Mouse (Mus musculus) kidney, embryonic 14.5 days (tissue): ENCODE results near the gene Sptb. TPM values are rescaled to one million over a fixed set of nuclear protein-coding genes. Genes with fewer than 3 reads are reported as not detected.
A peak's percentile ranks its signal among the peaks of the same experiment; 100 is the strongest.

Experiments
- ATAC-seq: fragments of 200-750 bp; cut with Nextera tagmentation; 2 replicates; pipeline ENCODE4 v1.8.0; 2017; ENCODE audit warnings: moderate number of reproducible peaks, mild to moderate bottlenecking, moderate TSS enrichment, moderate library complexity; ENCODE audit not compliant: low FRiP score, low TSS enrichment
- H3K27ac ChIP-seq: fragments of 300-500 bp; sonication (generic); 2 replicates; pipeline ENCODE4 v1.5.1; 2014; ENCODE audit warnings: low read depth, mild to moderate bottlenecking, low read length, moderate library complexity, mixed read lengths
- H3K27me3 ChIP-seq: fragments of 300-500 bp; sonication (generic); 2 replicates; pipeline ENCODE4 v1.6.1; 2014; ENCODE audit warnings: mild to moderate bottlenecking, low read length; ENCODE audit not compliant: control insufficient read depth, insufficient read depth
- H3K36me3 ChIP-seq: fragments of 300-500 bp; sonication (generic); 2 replicates; pipeline ENCODE4 v1.6.1; 2014; ENCODE audit warnings: low read length, mixed read lengths; ENCODE audit not compliant: control insufficient read depth, insufficient read depth
- H3K4me1 ChIP-seq: fragments of 300-500 bp; sonication (generic); 2 replicates; pipeline ENCODE4 v1.6.1; 2014; ENCODE audit warnings: low read length, mixed read lengths; ENCODE audit not compliant: control insufficient read depth, insufficient read depth
- H3K4me2 ChIP-seq: fragments of 300-500 bp; sonication (generic); replicated peaks from 2 replicates; pipeline ENCODE4 v1.6.1; 2014; ENCODE audit warnings: low read depth, mild to moderate bottlenecking, low read length
- H3K4me3 ChIP-seq: fragments of 300-500 bp; sonication (generic); 2 replicates; pipeline ENCODE4 v1.5.1; 2014; ENCODE audit warnings: mild to moderate bottlenecking, low read length
- H3K9ac ChIP-seq: fragments of 300-500 bp; sonication (generic); 2 replicates; pipeline ENCODE4 v1.6.1; 2014; ENCODE audit warnings: low read depth, mild to moderate bottlenecking, low read length, moderate library complexity
- H3K9me3 ChIP-seq: fragments of 300-500 bp; sonication (generic); 2 replicates; pipeline ENCODE4 v1.6.1; 2016; ENCODE audit warnings: low read length; ENCODE audit not compliant: control insufficient read depth
- WGBS: fragments of 180-500 bp; shearing (Covaris S2); extraction: QIAGEN DNeasy Blood & Tissue Kit; methylation state at CpG from one replicate; pipeline ENCODE4 v1.1.7; 2014; 5-methylcytosine and 5-hydroxymethylcytosine counted together
- polyA plus RNA-seq: library from polyadenylated mRNA; unstranded; fragments of >200 nt; fragmentation: Nextera tagmentation; extraction: Ambion mirVana; gene quantifications from 2 replicates; pipeline ENCODE4 v1.2.1, GENCODE M21; 2014

Gene Sptb
- polyA plus RNA-seq, 1 experiment from 2014 or later: 1.0 TPM

GRCm38 (mm10) chr12:76540701-76541221 lies 169.6 kb downstream of the Sptb start:
- Histone ChIP-seq H3K36me3 (no peaks in the 10 kb centered on the region), H3K27me3 (no peaks in the 10 kb centered on the region), H3K9me3 (no peaks in the 10 kb centered on the region), H3K9ac (no peak overlapping the region), H3K27ac (no peak overlapping the region), H3K4me1 (peaks cover 15% of the 10 kb centered on the region), H3K4me3 (no peak overlapping the region), H3K4me2 (no peak overlapping the region)
- WGBS: 80% methylated on average over 10 of the region's 10 CpGs
- ATAC-seq: no peak

GRCm38 (mm10) chr12:76540169-76540568 lies 170.2 kb downstream of the Sptb start:
- H3K4me1 ChIP-seq: peaks cover 16% of the 10 kb centered on the region

GRCm38 (mm10) chr12:76537434-76537833 lies 172.9 kb downstream of the Sptb start:
- no peak for ATAC-seq
- Histone ChIP-seq H3K4me1 (peaks cover 22% of the 10 kb centered on the region), H3K9me3 (no peaks in the 10 kb centered on the region), H3K4me3 (no peak overlapping the region), H3K4me2 (no peak overlapping the region), H3K36me3 (no peaks in the 10 kb centered on the region), H3K9ac (no peak overlapping the region), H3K27me3 (no peaks in the 10 kb centered on the region), H3K27ac (no peak overlapping the region)
- WGBS: 83% methylated on average over 8 of the region's 8 CpGs

More at GRCm38 (mm10) chr12:76540169-76540568, 170.2 kb downstream of the Sptb start:
- H3K4me3 ChIP-seq: no peak overlapping the region
- no peaks in the 10 kb centered on the region for H3K27me3 ChIP-seq
- 93% methylated on average over 3 of the region's 3 CpGs for WGBS
- H3K36me3 ChIP-seq: no peaks in the 10 kb centered on the region
- no peak overlapping the region for H3K9ac ChIP-seq
- no peak overlapping the region for H3K4me2 ChIP-seq
- H3K27ac ChIP-seq: no peak overlapping the region
- ATAC-seq: no peak
- H3K9me3 ChIP-seq: no peaks in the 10 kb centered on the region

DNA sequence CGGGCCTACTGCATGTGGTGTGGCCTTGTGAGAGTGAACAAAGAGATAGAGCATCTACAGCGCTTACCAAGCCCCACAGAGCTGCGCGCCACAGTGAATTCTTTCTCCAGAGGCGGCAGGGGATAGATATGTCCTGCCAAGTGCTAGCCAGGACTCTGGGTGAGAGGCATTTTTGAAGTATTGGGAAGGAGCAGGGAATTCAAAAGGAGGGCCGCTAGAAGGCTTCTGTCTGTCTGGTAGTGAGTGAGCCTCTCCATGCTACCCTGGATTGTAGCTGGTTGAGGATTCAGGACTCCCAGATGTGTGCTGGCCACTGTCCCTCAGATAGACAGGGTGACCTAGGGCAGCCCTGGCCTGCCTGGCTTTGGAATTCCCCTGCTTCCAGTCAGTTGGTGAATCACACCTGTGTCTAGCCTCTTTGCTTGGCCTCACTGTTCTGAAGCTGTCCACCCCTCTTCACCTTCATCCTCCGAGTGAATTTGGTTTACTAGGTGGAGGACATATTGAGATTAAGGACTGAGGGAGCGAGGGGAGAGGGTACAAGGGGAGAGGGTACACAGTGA lies 173.7 kb downstream of the Sptb start:
- Histone ChIP-seq H3K4me2 (no peak overlapping the region), H3K27ac (no peak overlapping the region), H3K27me3 (no peaks in the 10 kb centered on the region), H3K36me3 (no peaks in the 10 kb centered on the region), H3K4me1 (peaks cover 23% of the 10 kb centered on the region), H3K9ac (no peak overlapping the region), H3K9me3 (no peaks in the 10 kb centered on the region), H3K4me3 (no peak overlapping the region)
- WGBS: 87% methylated on average over 8 of the region's 8 CpGs
- ATAC-seq: no peak

- peak overlapping the region; percentile 91 for H3K4me2 ChIP-seq
- 21% methylated on average over 9 of the region's 9 CpGs for WGBS
- H3K27ac ChIP-seq: no peak overlapping the region
- no peaks in the 10 kb centered on the region for H3K9me3 ChIP-seq
- H3K4me1 ChIP-seq: peaks cover 18% of the 10 kb centered on the region
- H3K36me3 ChIP-seq: no peaks in the 10 kb centered on the region
- H3K27me3 ChIP-seq: no peaks in the 10 kb centered on the region
- peak overlapping the region; percentile 87; the same call in 1 of the 2 replicates for H3K9ac ChIP-seq
- peak overlapping the region; percentile 65 for H3K4me3 ChIP-seq
- no peak for ATAC-seq
Measured at GRCm38 (mm10) chr12:76535471-76535900, 174.9 kb downstream of the Sptb start.

- 8% methylated on average over 9 of the region's 9 CpGs for WGBS
- H3K4me2 ChIP-seq: peak overlapping the region; percentile 91
- peak overlapping the region; percentile 84 for H3K27ac ChIP-seq
- no peak for ATAC-seq
- H3K27me3 ChIP-seq: no peaks in the 10 kb centered on the region
- H3K4me1 ChIP-seq: peaks cover 18% of the 10 kb centered on the region
- peak overlapping the region; percentile 65 for H3K4me3 ChIP-seq
- H3K9ac ChIP-seq: peak overlapping the region; percentile 87
- no peaks in the 10 kb centered on the region for H3K9me3 ChIP-seq
- no peaks in the 10 kb centered on the region for H3K36me3 ChIP-seq
Measured at GRCm38 (mm10) chr12:76534641-76535283, 175.6 kb downstream of the Sptb start.

DNA sequence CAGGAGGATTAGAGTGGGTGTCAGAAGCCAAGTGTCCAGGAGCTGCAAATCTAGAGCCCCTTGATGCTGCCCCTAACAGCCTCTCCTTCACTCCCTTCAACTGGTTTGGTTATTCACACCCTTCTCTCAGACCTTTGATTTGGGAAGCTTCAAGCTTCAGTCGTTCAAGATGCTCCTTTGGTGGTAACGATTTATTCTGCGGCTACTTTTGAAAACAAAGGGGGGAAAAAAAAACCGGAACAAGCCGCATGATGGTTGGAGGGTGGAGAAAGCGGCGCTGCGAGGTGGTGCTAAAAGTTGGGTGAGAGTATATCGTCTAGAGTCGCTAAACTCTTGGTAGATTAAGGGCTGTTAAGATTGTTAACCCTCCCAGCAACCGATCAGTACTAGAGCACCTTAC lies 176.1 kb downstream of the Sptb start:
- Histone ChIP-seq H3K4me3 (peak overlapping the region; percentile 65), H3K36me3 (no peaks in the 10 kb centered on the region), H3K9ac (peak overlapping the region; percentile 87), H3K27ac (peak overlapping the region; percentile 84), H3K4me2 (peak overlapping the region; percentile 91), H3K27me3 (no peaks in the 10 kb centered on the region), H3K4me1 (peaks cover 18% of the 10 kb centered on the region), H3K9me3 (no peaks in the 10 kb centered on the region)
- ATAC-seq: no peak
- 1% methylated on average over 11 of the region's 11 CpGs for WGBS

DNA sequence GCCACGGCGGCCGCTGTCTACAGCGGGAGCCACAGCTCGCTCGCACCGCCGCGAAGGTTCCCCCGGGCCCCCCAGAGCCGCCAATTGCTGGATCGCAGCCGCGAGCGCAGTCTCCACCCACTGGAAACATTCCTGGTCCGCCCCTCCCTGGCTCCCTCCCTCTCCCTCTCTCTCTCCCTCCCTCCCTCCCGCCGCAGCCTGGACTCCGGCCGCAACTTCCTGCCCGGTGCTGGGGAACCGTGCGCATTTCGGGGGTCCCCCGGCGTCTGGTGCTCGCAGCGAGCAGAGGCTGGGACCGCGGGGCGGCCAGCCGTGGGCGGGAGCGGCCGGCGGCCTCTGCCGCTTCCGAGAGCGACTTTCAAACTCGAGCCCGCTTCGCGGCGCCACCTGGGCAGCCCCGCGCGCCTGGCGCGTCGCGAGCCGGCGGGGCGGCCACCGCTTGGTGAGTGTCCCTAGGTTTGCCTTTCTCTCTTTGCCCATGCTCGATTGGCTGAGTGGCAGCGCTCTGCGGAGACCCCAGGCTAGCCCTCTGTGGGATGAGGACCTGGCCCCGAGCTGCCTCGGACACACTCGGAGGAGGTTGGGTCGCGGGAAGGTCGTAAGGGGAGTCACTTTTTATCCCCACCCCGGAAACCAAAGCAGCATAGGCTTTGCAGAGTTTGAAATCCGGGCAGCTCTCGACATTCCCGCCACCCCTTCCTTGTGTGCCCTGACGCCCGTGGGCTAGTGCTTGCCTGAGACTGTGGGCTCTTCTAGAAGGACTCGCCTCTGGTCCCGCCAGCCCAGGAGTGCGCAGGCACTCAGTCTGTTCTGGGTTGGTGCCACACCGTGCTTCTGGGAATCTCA lies 176.7 kb downstream of the Sptb start:
- H3K27me3 ChIP-seq: no peaks in the 10 kb centered on the region
- ATAC-seq: peak; percentile 89
- no peaks in the 10 kb centered on the region for H3K36me3 ChIP-seq
- H3K27ac ChIP-seq: peak overlapping the region; percentile 84
- no peaks in the 10 kb centered on the region for H3K9me3 ChIP-seq
- peaks cover 18% of the 10 kb centered on the region for H3K4me1 ChIP-seq
- H3K4me2 ChIP-seq: peak overlapping the region; percentile 91
- H3K9ac ChIP-seq: peak overlapping the region; percentile 87
- WGBS: under 1% methylated on average over 68 of the region's 74 CpGs
- peak overlapping the region; percentile 65 for H3K4me3 ChIP-seq
